Comparison of ENCODE assay signal across 25 mouse cellular contexts in the genomic region with DNA sequence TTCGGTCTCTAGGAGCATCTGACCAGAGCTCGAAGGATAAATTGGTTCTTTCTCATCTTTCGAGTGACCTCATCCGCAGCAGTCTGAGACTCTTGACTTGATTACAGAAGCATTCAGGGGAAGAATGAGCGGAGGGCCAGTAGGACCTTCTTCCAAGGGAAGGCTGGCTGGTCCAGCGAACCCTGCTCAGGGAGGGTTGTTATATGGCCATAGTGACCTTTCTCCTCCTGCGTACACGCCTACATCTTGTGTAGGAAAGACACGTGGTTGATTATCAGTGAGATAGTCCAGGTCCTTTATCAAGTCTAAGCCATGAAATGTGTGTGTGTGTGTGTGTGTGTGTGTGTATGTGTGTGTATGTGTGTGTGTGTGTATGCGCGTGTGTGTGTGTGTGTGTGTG. TPM values are rescaled to one million over a fixed set of nuclear protein-coding genes. Genes with fewer than 3 reads are reported as not detected.
"Had no signal": no experiment of that assay in that cellular context is flagged by ENCODE, and none has a peak within 500 bp of the region (broad histone marks: within the 10 kb centered on the region; RNA-seq: fewer than 3 reads in every experiment).

No protein-coding gene starts in this region.

- H3K9ac ChIP-seq: forebrain, postnatal 0 days; heart, embryonic 15.5 days; hindbrain, embryonic 13.5 days; hindbrain, embryonic 15.5 days; limb, embryonic 12.5 days; liver, embryonic 13.5 days; liver, embryonic 15.5 days; liver, postnatal 0 days had no signal

- H3K27ac ChIP-seq: heart, embryonic 15.5 days; hindbrain, embryonic 13.5 days; hindbrain, embryonic 15.5 days; hindbrain, postnatal 0 days; layer of hippocampus, adult 2 months; left cerebral cortex, adult 2 months; limb, embryonic 10.5 days; limb, embryonic 12.5 days; liver, embryonic 13.5 days; liver, embryonic 15.5 days had no signal

- H3K4me3 ChIP-seq: heart, embryonic 15.5 days; hindbrain, embryonic 13.5 days; hindbrain, embryonic 15.5 days; layer of hippocampus, adult 2 months; left cerebral cortex, adult 2 months; limb, embryonic 10.5 days; limb, embryonic 12.5 days; liver, embryonic 13.5 days; liver, embryonic 15.5 days had no signal

- H3K9me3 ChIP-seq: heart, embryonic 15.5 days; hindbrain, embryonic 13.5 days; hindbrain, embryonic 15.5 days; limb, embryonic 10.5 days; limb, embryonic 12.5 days; liver, embryonic 13.5 days; liver, embryonic 15.5 days had no signal

- ATAC-seq: forebrain, postnatal 0 days; hindbrain, postnatal 0 days; liver, postnatal 0 days had no signal

- H3K4me1 ChIP-seq: hindbrain, embryonic 13.5 days; hindbrain, embryonic 15.5 days; limb, embryonic 10.5 days; limb, embryonic 12.5 days; liver, embryonic 13.5 days; liver, embryonic 15.5 days had no signal

- H3K4me2 ChIP-seq: heart, embryonic 11.5 days; heart, embryonic 15.5 days; hindbrain, embryonic 13.5 days; hindbrain, embryonic 15.5 days; limb, embryonic 12.5 days; liver, embryonic 11.5 days; liver, embryonic 13.5 days; liver, embryonic 15.5 days had no signal

- H3K36me3 ChIP-seq: heart, embryonic 15.5 days; hindbrain, embryonic 13.5 days; hindbrain, embryonic 15.5 days; limb, embryonic 10.5 days; limb, embryonic 12.5 days; liver, embryonic 13.5 days; liver, embryonic 15.5 days had no signal

- H3K27me3 ChIP-seq: heart, embryonic 15.5 days; hindbrain, embryonic 13.5 days; hindbrain, embryonic 15.5 days; limb, embryonic 12.5 days; liver, embryonic 13.5 days; liver, embryonic 15.5 days had no signal

- DNase-seq: forebrain, postnatal 0 days; gastrocnemius, postnatal 14 days; gastrocnemius, postnatal 36 days; heart, adult 18-20 months; heart, postnatal 36 days; kidney, adult 18-20 months; kidney, adult 9 months; kidney, postnatal 10 days; kidney, postnatal 25 days; kidney, postnatal 4 days; liver; liver, embryonic 13.5 days; liver, postnatal 0 days had no signal

RNA-seq across cellular contexts. Expression of gene Col6a6, which starts 40.2 kb away (rescaled TPM):
- total RNA-seq: hematopoietic stem cell, adult 5-6 weeks had no signal
